Mouse (Mus musculus) adrenal gland, adult 18-20 months (tissue): ENCODE data around the gene Emx2. TPM values are rescaled to one million over a fixed set of nuclear protein-coding genes. Genes with fewer than 3 reads are reported as not detected.
A peak's percentile ranks its signal among the peaks of the same experiment; 100 is the strongest.

Experiments used
- DNase-seq, 2 experiments: peaks; one replicate each; pipeline ENCODE4 v3.0.0; 2021 to 2022; ENCODE audit warnings: low spot score in 2 of 2
- long read RNA-seq, 2 experiments: library from polyadenylated mRNA; stranded (forward); transcript quantifications; one replicate each; pipeline ENCODE4 v2.0.0; 2021
- total RNA-seq, 2 experiments: library from RNA; stranded (reverse); gene quantifications; 1 replicate in 1 of 2; 2 replicates in 1 of 2; pipeline ENCODE4 v1.2.3; 2021

Gene Emx2
- under 1 TPM in 1 of 2 experiments, not detected in 1; 0.10 TPM for total RNA-seq
- long read RNA-seq, experiment 1 = 0 reads
- long read RNA-seq, experiment 2 = 0 reads

DNA sequence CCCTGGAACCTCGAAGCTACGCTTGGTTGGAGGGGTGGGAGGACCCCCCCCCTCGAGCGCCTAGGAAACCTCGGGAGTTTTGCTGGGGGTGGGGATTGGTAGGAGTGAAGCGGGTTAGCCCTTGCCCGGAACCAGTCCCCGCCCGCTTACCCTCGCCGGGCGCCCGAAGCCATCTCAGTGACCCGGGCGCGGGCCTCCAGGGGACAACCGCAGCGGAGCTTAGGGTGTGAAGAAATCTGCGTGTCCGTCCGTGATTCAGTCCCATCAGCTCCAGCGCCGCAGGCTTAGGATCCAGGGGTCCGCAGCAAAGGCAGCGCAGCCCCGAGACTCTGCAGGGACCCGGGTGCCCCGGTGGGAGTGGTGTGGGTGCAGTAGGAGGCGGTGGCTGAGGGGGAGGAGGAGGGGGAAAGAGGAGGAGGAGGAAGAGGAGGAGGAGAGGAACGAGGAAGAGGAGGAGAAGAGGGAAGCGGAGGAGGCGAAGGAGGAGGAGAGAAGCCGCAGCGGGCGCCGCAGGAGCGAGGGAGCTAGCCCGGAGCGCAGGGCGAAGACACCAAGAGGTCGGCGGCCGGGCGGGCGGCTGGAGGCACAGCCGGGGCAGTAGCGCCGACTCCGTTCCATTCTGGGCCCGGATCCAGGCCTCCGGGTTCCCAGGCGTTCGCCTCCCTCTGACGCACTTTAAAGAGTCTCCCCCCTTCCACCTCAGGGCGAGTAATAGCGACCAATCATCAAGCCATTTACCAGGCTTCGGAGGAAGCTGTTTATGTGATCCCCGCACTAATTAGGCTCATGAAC, at the start of gene Emx2:
TSS of gene Emx2 (plus strand) at position 422 of the 792 bp plus-strand sequence.
- DNase-seq = peak; percentile 17 to 35

DNA sequence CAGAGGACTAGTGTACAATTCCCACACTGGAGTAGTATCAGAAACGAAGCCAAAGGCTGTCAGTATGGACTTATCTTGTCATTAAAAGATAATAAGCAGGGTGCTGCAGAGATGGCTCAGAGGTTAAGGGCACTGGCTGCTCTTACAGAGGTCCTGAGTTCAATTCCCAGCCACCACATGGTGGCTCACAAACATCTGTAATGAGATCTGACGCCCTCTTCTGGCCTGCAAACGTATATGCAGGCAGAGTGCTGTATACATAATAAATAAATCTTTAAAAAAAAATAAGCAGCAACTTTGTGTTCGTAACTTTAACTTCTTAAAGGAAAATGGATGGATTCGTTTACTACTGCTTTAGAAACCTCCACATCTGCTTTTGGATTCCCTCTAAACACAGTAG, 44.0 kb upstream of the Emx2 start:
- DNase-seq = no peak

DNA sequence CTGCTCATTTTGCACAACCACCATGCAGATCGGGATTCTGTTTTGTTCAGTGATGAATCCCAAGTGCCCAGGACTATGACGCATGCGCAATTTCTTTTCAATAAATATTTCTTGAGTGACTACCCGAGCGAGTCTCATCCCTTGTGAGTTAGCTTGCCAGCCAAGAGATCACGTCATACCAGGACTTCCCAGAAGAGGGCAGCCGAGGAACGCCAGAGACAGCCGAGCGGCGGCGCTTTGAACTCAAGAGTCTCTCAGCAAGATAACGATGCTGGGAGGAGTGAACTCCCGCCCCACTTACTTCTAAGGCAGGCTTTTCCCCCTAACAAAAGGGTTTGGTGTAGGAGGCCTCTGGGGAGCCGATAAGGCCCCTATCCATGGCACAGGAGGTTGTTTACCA, 40.1 kb upstream of the Emx2 start:
- DNase-seq = peak; percentile 86

DNA sequence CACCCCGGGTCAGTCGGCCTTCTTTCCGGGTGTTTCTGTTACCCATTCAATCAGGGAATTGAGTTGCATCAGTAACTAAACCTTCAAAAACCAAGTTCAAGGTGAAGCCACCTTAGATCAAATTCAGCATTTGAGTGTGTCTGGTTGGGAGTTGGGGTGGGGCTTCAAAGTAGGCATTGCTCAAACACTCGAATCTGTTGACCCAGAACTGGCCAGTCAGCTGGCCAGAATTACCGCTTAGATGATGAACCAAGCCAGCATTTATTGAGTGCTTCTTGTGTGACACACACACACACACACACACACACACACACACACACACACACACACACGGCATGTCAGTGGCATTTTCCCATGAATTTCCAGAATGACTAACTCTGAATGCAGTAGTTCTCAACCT, 39.5 kb upstream of the Emx2 start:
- no peak for DNase-seq

DNA sequence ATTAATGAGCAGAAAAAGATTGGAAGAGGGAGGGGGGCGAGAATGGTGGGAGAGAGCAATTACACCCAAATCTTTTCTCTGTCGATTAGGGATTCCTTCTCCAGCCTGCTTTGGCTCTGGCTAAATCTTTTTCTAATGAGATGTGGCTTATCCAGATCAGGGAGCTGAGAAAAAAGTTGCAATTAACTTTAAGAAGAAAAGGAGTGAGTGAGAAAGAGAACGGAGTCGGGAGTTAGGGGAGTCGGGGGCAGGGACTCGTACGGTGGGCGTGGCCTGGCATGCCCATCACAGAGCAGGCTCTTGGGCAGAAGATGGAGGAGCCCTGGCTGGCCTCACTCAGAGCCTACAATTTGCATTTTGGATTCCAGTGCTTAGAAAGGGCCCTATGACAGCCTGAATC, 35.8 kb upstream of the Emx2 start:
- no peak for DNase-seq

DNA sequence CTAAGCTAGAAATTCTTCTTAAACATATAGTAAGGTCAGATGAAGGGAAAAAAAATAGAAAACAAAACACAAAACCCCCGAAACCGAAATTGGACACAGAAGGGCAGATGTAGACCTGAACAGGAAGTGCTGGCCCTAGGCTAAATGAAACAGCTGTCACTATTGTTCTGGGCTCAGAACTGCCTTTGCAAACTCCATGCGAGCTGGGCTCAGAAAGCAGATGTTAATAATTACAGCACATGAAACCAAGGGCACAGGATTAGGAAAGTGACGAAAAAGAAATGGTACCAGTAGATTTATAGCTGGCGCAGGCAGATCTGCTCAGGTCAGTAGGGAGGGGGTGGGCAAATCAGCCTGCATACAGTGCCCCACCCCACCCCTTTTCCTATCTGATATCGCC, 34.5 kb upstream of the Emx2 start:
- DNase-seq = no peak

DNA sequence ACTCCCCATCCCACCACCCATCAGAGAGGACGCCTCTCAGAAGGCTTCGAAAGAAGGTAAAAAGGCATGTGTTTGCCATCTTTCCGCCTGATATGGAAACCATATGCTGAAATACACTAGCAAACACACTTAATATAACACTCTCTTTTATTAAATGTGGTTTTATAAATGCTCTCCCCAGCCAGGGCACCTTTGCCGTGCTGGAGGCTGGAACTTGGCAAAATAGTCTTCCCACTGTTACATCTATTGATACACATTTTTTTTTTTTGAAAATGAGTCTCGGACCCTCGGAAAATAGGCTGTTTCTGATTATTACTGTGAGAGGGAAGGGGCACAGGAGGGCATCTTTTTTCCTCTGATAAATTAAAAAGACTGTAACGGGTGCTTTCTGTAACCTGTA, 33.2 kb upstream of the Emx2 start:
- no peak for DNase-seq

DNA sequence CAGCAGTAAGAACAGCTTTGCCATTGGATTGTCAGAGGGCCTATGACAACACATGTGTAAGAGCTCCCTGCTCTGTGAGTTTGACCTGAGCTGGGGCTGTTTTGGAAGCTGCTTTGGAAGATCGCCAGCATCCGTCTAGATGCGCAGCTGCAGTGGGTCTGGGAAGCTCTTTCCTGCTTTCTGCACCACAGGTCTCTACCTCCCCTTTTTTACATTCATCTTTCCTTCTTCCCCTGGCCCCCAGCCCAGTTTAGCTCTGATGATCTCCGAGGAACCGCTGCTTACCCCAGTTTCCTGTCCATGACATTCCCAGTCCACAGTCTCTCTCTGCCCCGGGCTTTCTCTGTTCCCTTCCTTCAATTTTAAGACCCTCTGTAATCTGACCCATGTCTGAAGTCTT, 25.9 kb upstream of the Emx2 start:
- no peak for DNase-seq

DNA sequence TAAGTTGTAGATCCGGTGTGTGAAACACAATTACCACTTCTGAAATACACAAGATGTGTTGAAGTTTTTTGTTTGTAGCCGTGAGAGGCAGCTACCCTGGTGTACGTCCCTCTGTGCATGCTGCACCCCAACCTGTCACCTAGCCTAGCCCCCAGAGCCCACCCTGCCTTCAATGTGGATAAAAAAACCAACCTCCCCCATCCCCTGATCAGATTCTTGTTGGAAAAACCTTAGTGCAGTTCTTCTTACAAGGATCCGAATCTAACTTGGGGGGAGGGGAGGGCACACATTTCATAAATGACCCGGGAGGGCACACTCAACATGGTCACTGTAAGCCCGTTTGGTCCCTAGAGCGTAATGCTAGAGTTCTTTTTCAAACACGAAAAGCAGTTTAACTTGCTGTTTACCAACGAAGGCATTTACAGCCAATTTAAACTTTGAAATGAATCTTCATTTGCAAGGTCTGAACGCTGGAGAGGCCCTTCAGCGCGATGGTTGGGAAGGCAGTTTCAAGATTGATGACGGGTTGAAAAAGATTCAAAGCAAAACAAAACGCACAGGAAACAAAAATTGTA, 7.5 kb upstream of the Emx2 start:
- no peak for DNase-seq

DNA sequence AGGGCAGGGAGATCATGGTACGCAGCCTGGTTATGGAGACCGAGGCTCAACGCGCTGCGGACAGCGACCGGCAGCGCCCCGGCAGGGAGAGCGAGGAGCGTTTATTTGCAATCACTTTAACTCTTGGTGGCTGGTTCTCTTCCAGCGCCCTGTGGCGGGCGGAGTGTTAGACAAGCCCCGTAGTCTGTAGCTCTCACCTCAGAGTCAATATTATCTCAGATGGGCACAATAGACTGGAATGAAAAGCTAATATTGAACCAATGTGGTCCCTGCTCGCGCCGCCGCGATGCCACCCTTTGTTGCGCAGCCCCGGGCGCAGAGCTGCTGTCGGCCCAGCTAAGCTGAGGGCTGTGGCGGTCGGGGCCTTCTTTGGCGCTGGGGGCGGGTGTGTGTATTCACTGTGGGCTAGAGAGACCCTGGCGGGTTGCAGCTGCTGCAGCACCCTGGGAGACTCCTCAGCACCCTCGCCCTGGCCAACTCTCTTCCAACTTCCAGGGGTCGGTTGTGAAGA, 6.7 kb upstream of the Emx2 start:
- DNase-seq = no peak

DNA sequence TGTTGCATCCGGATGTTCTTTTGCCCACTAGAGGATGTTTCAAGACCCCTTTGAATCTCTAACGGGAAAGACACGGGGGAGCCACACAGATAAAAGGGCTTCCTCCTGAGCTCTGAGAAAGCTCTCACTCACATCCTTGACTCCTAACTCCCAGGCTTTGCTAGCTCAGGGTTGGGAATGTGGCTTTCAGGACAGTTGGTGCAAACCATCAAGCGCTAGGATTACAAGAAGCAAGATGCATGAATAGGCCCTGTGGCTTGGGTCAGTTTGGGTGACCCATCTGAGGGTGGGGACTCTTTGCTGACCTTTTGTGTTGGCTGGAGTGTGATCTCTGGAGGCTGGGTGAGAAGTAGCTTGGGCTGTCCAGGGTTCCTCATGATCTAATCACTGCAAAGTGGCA, 5.9 kb upstream of the Emx2 start:
- no peak for DNase-seq

DNA sequence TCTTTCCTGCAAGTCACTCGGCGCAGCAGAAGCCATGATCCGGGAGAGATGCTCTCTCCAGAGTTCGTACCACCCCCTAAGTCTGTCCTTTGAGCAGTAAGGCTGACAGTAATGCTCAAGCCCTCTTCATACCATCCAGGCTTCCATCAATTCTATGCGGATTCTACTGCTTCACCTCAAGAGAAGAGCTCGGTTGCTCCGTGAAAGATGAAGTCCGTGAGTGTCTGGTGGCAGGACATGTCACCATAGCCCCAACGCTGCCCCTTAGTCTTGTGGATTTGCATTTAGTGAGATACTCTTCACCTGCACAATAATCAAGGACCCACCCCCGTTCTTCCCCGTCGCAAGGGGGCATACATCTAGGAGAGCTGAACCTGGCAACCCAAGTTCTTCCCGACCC, 4.6 kb upstream of the Emx2 start:
- no peak for DNase-seq

DNA sequence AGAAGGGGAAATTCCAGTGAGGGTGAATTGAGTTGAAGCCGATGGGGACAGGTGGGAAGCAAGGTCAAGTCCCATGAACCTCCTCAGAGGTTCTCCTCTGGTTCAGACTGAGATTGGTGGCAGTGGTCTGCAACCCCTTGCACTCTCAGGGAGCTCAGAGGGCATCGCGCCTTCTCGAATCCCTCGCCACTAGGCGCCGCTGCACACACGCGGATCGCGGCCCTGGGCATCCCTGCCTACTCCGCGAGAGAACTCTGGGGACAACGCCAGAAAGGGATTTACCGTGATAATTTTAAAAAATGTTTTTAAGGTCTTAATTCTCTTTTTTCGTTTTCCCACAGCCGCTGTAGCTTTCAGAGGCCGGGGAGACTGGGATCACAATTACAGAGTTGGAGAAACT, 4.0 kb upstream of the Emx2 start:
- peak; percentile 74 to 79 for DNase-seq

DNA sequence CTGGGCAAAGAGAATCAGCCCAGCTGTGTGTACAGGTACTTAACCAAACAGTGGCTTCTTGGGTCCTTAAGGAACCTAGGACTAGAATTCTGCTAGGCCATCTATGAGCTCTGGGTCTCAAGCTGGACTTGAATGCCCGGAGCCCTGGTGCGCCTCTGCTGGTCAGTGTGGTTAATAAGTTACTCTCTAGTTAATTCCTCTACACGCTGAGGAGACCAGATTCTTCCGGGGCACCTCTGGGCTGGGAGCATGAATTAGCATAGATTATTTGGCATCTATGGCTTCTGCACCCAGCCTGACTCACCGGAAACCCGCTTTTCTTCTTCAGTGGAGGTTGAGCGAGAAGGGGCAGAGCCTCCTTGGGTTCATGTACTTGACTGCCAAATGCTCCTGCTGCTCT, 2.5 kb upstream of the Emx2 start:
- no peak for DNase-seq

DNA sequence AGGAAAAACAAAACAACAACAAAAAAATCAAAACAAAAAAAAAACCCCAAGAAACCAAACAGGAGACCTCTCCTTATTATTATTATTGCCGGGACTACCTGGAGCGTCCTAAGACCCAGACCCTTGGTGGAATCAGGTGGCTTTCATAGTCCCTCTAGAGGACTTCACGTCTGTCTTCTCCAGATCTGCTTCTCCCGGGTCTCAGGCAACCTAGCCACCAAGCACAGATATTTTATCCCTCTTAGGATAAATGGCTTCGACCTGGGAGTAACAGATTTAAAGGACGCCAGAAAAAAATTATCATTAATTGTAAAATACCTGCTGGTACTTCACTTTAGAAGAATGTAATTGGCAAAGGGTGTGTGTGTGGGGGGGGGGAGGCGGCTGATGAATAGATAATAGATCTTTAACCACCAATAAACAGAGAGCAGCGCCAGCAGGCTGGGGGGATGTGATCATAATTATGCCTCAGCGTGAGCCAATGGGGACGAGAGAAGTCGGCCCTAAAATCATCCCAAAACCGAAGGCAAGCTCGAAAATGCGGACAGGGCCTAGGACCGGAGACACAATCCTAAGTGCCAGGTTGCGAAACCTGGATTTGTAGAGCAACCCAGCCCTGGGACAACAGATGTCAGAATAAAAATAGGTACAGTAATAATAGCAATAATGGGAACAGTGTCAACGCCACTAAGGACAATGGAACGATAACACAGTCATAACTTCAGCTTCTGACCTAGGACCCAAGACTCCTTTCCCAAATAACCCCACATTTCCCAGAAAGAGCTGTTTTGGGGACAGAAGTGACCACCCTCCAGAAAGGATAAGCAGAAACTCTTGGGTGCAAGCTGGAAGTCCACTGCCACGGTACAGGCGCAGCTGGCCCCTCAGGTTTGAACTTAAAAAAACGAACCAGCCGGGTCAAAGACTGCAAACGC, 894 bp upstream of the Emx2 start:
- DNase-seq = no peak

DNA sequence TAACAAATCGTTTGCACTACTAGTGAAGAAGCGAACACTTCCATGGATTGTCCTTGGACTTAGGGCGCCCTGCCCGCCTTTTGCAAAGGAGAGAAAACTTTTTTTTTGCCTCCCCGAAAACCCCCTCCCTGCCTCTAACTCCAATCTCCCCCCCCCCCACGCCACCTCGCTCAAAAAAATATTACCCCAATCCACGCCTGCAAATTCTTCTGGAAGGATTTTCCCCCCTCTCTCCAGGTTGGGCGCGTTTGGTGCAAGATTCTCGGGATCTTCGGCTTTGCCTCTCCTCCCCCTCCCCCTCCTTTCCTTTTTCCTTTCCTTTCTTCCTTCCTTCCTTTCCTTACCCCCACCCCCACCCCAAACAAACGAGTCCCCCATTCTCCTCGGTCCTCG, 567 bp downstream of the Emx2 start:
- no peak for DNase-seq

DNA sequence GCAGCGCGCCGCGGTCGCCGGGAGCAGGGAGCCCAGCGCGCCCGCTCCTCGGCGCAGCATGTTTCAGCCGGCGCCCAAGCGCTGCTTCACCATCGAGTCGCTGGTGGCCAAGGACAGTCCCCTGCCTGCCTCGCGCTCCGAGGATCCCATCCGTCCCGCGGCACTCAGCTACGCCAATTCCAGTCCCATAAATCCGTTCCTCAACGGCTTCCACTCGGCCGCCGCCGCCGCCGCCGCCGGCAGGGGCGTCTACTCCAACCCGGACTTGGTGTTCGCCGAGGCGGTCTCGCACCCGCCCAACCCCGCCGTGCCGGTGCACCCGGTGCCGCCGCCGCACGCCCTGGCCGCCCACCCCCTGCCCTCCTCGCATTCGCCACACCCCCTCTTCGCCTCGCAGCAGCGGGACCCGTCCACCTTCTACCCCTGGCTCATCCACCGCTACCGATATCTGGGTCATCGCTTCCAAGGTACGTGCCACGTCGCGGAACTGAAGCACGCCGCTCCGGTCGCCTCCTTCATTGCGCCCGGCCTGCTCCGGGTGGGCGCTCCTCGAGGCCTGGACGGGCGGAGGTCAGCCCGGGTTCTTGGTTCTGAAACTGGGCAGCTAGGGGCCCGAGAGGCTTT, 1.1 kb downstream of the Emx2 start:
- DNase-seq = peak in 1 of 2 experiments; percentile 26

DNA sequence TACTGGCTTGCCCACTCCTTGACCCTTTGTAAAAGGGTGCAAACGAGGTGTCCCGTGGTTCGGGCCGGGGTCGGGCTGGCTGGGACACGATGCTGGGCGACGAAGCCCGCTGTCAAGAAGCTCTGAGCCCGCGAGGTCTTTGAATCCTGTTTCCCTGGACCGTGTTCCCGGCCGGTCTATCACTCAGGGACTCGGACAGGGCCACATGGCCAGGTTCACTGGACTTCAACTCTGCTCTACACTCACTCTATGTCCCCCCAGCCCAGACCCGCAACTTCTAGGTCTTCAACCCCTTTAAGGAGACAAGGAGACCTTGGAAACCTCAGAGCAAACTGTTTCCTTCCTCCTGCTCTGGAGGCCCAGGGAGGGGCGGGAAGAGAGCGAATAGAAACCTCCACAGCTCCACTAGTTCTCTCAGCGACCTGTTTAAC, 1.7 kb downstream of the Emx2 start:
- no peak for DNase-seq

DNA sequence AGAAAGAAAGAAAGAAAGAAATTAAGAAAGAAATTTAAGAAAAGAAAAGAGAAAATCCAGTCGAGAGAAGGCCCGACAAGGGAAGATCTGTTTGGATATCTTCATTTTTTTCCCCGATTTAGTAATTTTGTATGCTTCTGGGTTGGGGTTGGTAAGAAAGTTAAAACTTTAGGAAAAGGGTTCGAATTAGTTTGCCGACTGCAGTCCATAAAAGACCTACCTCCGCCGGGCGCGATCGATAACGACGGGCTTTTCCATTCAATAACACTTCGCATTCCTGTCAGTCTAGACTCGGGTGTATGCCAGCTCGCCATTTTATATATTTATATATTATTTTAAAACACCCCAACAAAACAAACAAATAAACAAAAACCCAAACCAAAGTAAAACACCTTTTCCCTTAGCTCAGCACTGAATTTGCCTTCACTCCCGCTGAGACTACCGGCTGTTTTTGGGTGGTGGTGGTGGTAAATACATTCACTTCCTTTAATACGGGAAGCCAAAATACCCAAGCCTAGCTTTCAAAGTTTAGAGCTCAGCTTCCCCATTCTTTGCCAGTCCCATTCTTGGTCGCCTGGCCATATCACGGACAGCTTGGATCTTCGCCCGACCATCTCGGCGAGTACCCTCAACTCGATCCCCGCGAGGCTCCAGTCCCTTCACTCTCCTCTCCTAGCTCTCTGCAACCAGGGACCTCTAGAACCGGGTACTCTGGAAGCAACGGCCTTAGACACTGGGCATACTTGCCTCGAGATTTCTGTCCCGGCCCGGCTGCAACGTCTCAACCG, 2.4 kb downstream of the Emx2 start:
- DNase-seq = no peak
